Mouse (Mus musculus) liver, embryonic 13.5 days (tissue): ENCODE data around the gene Klhl7. TPM values are rescaled to one million over a fixed set of nuclear protein-coding genes. Genes with fewer than 3 reads are reported as not detected.

Source experiments
- ATAC-seq: fragments of 200-750 bp; cut with Nextera tagmentation; 2 replicates; pipeline ENCODE4 v1.8.0; 2017; ENCODE audit warnings: low read depth, mild to moderate bottlenecking, moderate number of reproducible peaks, moderate library complexity
- DNase-seq: peaks from one replicate; pipeline ENCODE4 v3.0.0; 2022
- H3K27ac ChIP-seq: fragments of 300-500 bp; sonication (generic); 2 replicates; pipeline ENCODE4 v1.5.1; 2015; ENCODE audit warnings: moderate library complexity, mild to moderate bottlenecking, inconsistent platforms
- H3K27me3 ChIP-seq: fragments of 300-500 bp; sonication (generic); 2 replicates; pipeline ENCODE4 v1.6.1; 2015; ENCODE audit warnings: mild to moderate bottlenecking, inconsistent platforms
- H3K36me3 ChIP-seq: fragments of 300-500 bp; sonication (generic); 2 replicates; pipeline ENCODE4 v1.6.1; 2015; ENCODE audit warnings: mild to moderate bottlenecking, inconsistent platforms
- H3K4me1 ChIP-seq: fragments of 300-500 bp; sonication (generic); replicated peaks from 2 replicates; pipeline ENCODE4 v1.6.1; 2015; ENCODE audit warnings: inconsistent platforms
- H3K4me2 ChIP-seq: fragments of 300-500 bp; sonication (generic); 2 replicates; pipeline ENCODE4 v1.6.1; 2015; ENCODE audit warnings: inconsistent platforms, mild to moderate bottlenecking, moderate library complexity
- H3K4me3 ChIP-seq: fragments of 300-500 bp; sonication (generic); replicated peaks from 2 replicates; pipeline ENCODE4 v1.5.1; 2015; ENCODE audit warnings: mild to moderate bottlenecking, inconsistent platforms
- H3K9ac ChIP-seq: fragments of 300-500 bp; sonication (generic); 2 replicates; pipeline ENCODE4 v1.6.1; 2015; ENCODE audit warnings: mild to moderate bottlenecking, inconsistent platforms
- H3K9me3 ChIP-seq: fragments of 300-500 bp; sonication (generic); replicated peaks from 2 replicates; pipeline ENCODE4 v1.6.1; 2016; ENCODE audit warnings: inconsistent platforms
- WGBS: fragments of 180-500 bp; shearing (Covaris S2); methylation state at CpG from one replicate; pipeline ENCODE4 v1.1.7; 2015; ENCODE audit not compliant: insufficient replicate concordance; 5-methylcytosine and 5-hydroxymethylcytosine counted together
- polyA plus RNA-seq: library from polyadenylated mRNA; unstranded; fragments of >200 nt; fragmentation: Nextera tagmentation; extraction: Ambion mirVana; gene quantifications from 2 replicates; pipeline ENCODE4 v1.2.1, GENCODE M21; 2015

The Klhl7 gene
- polyA plus RNA-seq, 1 experiment from 2014 or later: 20.1 TPM

DNA sequence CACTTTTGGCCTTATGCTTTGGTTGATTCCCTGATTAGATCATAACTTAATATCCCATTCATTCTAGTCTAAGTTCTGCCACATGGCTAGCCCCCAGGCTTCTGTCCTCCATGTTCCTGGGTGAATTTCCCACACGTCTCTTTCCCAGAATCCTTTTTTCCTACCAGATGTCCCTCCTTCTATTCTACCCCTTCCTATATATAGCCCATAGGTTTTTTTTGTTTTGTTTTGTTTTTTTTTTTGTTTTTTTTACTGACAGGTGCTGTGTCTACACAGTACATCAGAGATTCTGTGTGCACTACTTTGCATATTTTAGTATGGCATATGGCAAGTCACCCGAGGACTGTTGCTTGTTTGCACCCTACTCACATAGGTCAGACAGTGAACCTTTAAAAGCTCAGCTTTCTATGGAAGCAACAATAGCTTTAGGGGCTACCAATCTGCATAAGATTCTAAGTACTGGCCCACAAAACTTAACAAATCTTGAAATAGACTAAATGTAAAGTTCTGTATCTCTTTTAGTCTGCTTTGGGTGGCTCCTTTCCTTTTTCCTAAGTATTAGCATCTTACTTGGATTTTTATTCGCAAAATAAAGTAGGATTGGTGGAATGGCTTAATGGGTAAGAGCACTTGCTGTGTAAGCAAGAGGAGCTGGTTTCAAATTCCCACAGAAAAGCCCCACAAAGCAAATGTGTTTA, 24.3 kb downstream of the Klhl7 start:
- H3K4me3 ChIP-seq: no peak overlapping the region
- no peaks in the 10 kb centered on the region for H3K9me3 ChIP-seq
- no peaks in the 10 kb centered on the region for H3K27me3 ChIP-seq
- ATAC-seq (no peak), DNase-seq (no peak)
- H3K4me2 ChIP-seq: no peak overlapping the region
- H3K9ac ChIP-seq: no peak overlapping the region
- 0 out of 2 replicates have a peak, but pooled peaks cover 3% of the 10 kb centered on the region for H3K4me1 ChIP-seq
- peaks cover 5% of the 10 kb centered on the region; the same call in 1 of the 2 replicates for H3K36me3 ChIP-seq
- 76% methylated on average over 3 of the region's 3 CpGs for WGBS
- no peak overlapping the region for H3K27ac ChIP-seq

DNA sequence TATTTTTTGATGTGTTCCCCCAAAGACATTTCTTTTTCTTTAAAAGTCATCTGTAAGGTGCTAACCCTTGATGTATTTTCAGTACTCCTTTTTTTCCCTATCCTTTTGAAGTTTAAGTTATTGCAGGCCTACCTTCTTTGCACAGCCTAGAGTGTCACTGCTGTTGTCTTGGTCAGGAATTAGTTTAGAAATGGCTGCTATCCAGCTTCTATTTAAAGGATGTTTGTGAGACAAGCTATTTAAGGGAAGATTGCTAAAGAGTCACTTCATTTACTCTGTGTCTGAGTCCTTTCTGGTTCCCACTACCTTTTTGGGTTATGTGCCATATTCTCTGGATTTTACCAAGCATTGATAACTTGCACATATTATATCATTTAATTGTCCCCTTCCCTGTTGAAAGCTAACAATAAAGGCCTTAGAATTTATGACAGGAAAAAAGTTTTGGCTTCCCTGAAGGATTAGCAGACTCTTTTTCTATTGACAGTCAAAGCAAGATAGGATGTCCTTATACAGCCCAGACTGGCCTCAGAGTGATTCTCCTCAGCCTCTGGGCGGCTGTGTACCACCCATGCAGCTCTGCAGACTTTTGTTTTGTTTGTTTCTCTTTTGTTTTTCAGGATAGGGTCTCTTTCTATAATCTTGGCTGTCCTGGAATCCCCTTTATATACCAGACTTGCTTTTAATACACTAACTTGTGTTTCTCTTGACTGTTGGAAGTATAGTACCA, 25.7 kb downstream of the Klhl7 start:
- H3K4me1 ChIP-seq: 0 out of 2 replicates have a peak, but pooled peaks cover 3% of the 10 kb centered on the region
- no peaks in the 10 kb centered on the region for H3K27me3 ChIP-seq
- H3K9me3 ChIP-seq: no peaks in the 10 kb centered on the region
- ATAC-seq: no peak
- no peak overlapping the region for H3K9ac ChIP-seq
- H3K27ac ChIP-seq: no peak overlapping the region
- no peak overlapping the region for H3K4me3 ChIP-seq
- H3K36me3 ChIP-seq: peaks cover 14% of the 10 kb centered on the region
- H3K4me2 ChIP-seq: no peak overlapping the region
- DNase-seq: no peak
- 83% methylated on average over 1 of the region's 1 CpGs for WGBS

DNA sequence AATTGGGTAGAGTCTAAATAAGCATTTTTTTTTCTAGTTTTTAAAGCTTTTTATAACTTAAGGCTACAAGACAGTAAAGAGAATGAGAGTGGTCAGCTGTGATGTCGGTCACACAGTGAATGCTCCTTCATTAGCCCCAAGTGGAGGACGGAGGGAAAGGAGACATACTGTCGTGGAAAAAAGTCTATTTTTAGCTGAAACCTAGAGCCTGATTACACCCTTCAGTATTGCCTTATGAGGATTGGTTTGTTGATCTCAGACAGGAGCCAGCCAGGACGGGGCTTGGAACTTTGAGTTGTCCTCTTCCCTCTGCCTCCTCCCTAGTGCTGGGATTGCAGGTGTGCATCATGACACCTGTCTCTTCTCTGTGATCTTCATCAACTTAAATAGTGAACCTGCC, 26.6 kb downstream of the Klhl7 start:
- H3K4me2 ChIP-seq: no peak overlapping the region
- no peak for DNase-seq
- ATAC-seq: no peak
- no peak overlapping the region for H3K4me3 ChIP-seq
- H3K4me1 ChIP-seq: 0 out of 2 replicates have a peak, but pooled peaks cover 3% of the 10 kb centered on the region
- no peak overlapping the region for H3K27ac ChIP-seq
- no peak overlapping the region for H3K9ac ChIP-seq
- WGBS: 71% methylated on average over 4 of the region's 4 CpGs
- no peaks in the 10 kb centered on the region for H3K27me3 ChIP-seq
- H3K36me3 ChIP-seq: peaks cover 14% of the 10 kb centered on the region
- H3K9me3 ChIP-seq: no peaks in the 10 kb centered on the region

DNA sequence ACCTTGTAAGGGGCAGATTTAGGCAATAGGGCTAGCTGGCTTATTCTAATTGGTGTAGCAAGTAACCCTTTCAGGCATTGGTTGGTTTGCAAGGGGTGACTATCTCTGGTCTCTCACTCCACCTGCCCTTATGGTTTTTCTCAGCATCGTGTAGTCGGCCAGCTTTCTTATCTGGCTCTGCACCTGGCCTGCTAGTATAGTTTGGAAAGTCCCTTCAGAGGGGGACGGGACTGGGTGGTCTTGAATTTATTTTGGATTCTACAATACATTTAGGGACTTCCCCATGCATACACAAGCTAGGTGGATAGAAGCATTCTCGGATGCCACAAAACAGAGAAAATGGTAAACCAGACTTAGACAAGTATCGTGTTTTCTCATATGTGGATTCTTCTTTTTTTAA, 46.6 kb downstream of the Klhl7 start:
- DNase-seq: no peak

DNA sequence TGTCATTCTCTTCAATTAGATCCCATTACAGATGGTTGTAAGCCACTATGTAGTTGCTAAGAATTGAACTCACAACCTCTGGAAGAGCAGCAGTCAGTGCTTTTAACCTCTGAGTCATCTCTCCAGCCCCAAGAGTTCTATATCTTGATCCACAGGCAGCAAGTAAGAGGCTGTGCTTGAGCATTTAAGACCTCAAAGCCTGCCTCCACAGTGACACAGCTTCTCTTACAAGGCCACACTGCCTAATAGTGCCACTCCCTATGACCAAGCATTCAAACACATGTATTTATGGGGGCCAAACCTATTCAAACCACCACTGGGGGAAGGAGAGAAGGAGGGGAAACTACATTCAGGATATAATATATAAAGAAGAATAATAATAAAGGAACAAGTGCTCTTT, 51.8 kb downstream of the Klhl7 start:
- Histone ChIP-seq H3K27ac (peak overlapping the region; percentile 60), H3K4me2 (no peak overlapping the region), H3K36me3 (peaks cover 47% of the 10 kb centered on the region), H3K27me3 (no peaks in the 10 kb centered on the region), H3K9ac (no peak overlapping the region), H3K4me3 (no peak overlapping the region), H3K9me3 (no peaks in the 10 kb centered on the region), H3K4me1 (0 out of 2 replicates have a peak, but pooled peaks cover 5% of the 10 kb centered on the region)
- ATAC-seq (peak; percentile 96), DNase-seq (peak; percentile 38)

More for the DNA sequence above, 46.6 kb downstream of the Klhl7 start:
- H3K36me3 ChIP-seq: peaks cover 68% of the 10 kb centered on the region
- no peaks in the 10 kb centered on the region for H3K4me1 ChIP-seq
- ATAC-seq: no peak
- no peak overlapping the region for H3K9ac ChIP-seq
- H3K4me3 ChIP-seq: no peak overlapping the region
- 53% methylated on average over 5 of the region's 5 CpGs for WGBS
- H3K4me2 ChIP-seq: no peak overlapping the region
- no peaks in the 10 kb centered on the region for H3K9me3 ChIP-seq
- H3K27ac ChIP-seq: no peak overlapping the region
- no peaks in the 10 kb centered on the region for H3K27me3 ChIP-seq

DNA sequence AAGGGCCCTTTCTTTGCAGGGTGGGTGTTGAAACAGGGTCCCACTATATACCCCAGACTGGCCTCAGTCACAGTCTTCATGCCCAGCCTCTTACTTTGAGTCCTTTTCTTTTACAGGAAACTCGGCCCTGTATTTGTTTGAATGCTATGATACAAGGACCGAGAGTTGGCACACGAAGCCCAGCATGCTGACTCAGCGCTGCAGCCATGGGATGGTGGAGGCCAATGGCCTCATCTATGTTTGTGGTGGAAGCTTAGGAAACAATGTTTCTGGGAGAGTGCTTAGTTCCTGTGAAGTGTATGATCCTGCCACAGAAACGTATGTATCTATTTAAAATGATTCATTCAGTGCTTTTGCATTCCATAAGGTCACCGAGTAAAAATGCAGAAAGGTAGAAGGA, 56.4 kb downstream of the Klhl7 start:
- 87% methylated on average over 6 of the region's 6 CpGs for WGBS
- H3K27ac ChIP-seq: no peak overlapping the region
- H3K4me2 ChIP-seq: no peak overlapping the region
- ATAC-seq (no peak), DNase-seq (no peak)
- H3K9me3 ChIP-seq: no peaks in the 10 kb centered on the region
- H3K9ac ChIP-seq: no peak overlapping the region
- 0 out of 2 replicates have a peak, but pooled peaks cover 5% of the 10 kb centered on the region for H3K4me1 ChIP-seq
- H3K4me3 ChIP-seq: no peak overlapping the region
- H3K27me3 ChIP-seq: no peaks in the 10 kb centered on the region
- H3K36me3 ChIP-seq: peaks cover 40% of the 10 kb centered on the region

DNA sequence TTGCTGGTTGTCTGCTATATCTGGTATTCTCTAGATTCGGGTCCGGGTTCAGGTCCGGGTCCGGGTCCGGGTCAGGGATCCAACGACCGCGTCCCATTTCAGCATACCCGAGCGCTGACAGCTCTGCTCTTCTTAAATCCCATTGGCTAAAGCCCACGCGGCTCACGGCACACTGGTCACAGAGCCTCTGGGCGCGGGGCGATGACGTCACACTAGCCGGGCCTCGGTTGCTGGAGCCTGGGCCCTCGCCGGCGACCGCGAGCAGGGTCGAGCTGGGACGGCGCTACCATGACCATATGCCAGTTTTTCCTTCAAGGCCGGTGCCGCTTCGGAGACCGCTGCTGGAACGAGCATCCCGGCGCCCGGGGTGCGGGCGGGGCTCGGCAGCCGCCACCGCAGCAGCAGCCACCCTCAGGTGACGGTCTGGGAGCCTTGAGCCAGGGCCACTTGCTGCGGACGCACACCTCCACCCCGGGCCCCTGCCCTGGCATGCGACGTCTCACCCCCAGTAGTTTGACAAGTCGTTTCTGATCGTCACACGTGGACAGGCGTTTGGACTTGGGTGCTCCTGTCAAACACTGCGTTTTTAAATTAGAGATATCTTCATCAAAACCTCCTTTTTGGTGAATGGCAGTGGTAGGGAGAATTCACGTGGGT, 64.5 kb downstream of the Klhl7 start, which contains the start of gene Nupl2:
Gene Nupl2 (plus strand): TSS at position 175 of the 657 bp plus-strand sequence.
- ATAC-seq (peak; percentile 97), DNase-seq (peak; percentile 89)
- H3K4me1 ChIP-seq: peaks cover 15% of the 10 kb centered on the region
- WGBS: 0% methylated on average over 52 of the region's 52 CpGs
- no peaks in the 10 kb centered on the region for H3K27me3 ChIP-seq
- H3K4me3 ChIP-seq: peak within 1 kb of the TSS; percentile 79
- peak within 1 kb of the TSS; percentile 85 for H3K9ac ChIP-seq
- H3K27ac ChIP-seq: peak within 1 kb of the TSS; percentile 58
- peak within 1 kb of the TSS; percentile 80 for H3K4me2 ChIP-seq
- no peaks in the 10 kb centered on the region for H3K9me3 ChIP-seq
- peaks cover 13% of the 10 kb centered on the region for H3K36me3 ChIP-seq

DNA sequence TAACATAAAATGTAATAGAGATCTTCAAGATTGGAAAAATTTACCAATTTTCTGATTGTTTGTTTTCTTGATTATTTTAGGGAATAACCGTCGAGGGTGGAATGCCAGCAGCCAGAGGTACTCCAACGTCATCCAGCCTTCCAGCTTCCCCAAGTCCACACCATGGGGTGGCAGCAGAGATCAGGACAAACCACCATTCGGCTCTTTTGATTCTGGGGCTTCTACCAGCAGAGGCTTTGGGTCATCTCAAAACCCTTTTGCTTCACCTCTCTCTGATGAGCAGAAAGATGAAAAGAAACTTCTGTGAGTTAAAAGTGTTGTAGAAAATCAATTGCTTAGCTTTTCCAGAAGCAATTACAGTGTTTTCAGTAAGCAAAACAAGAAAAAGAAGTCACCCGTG, 66.9 kb downstream of the Klhl7 start:
- WGBS: 61% methylated on average over 5 of the region's 5 CpGs
- Histone ChIP-seq H3K4me1 (peaks cover 15% of the 10 kb centered on the region), H3K27ac (no peak overlapping the region), H3K9ac (no peak overlapping the region), H3K36me3 (peaks cover 24% of the 10 kb centered on the region), H3K9me3 (no peaks in the 10 kb centered on the region), H3K4me2 (no peak overlapping the region), H3K4me3 (no peak overlapping the region), H3K27me3 (no peaks in the 10 kb centered on the region)
- ATAC-seq: no peak
- DNase-seq: no peak

DNA sequence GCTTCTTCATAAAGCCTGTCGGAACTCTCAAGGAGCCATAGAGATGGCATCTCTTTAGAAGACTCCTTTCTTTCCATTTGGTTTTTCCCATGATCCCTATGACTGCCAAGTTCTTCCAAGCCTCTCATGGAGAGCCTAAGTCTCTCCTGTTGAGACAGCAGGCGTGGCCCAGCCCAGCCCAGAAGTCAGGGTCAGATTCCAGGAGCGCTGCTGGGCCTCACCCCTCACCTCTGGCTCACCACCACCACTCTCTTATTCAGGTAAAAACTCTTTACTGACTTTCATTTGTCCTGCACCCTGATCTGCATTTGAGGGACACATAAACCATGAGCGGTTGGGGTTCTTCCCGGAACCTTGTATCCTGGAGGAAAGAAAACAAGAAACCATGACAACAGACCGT, 69.5 kb downstream of the Klhl7 start:
- Histone ChIP-seq H3K4me3 (no peak overlapping the region), H3K9ac (no peak overlapping the region), H3K27ac (no peak overlapping the region), H3K27me3 (no peaks in the 10 kb centered on the region), H3K4me2 (no peak overlapping the region), H3K4me1 (peaks cover 11% of the 10 kb centered on the region), H3K9me3 (no peaks in the 10 kb centered on the region), H3K36me3 (peaks cover 33% of the 10 kb centered on the region)
- DNase-seq: no peak
- no peak for ATAC-seq
- 84% methylated on average over 6 of the region's 6 CpGs for WGBS

DNA sequence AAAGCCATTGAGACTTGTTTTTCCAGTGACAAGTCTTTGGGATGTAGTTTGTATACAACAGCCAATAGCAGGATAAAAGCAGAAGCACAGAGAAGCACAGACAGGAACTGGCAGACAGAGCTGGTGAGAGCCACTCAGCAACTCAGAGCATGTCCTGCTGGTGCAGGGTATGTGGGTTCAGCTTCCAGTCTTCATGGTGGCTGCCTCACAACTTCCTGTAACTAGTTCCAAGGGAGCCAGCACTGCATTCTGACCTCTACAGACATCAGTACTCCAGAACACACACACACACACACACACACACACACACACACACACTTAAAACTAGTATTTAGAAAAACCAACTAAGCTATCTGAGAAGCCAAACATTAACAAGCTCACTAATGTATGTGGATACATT, 71.7 kb downstream of the Klhl7 start:
- H3K4me3 ChIP-seq: no peak overlapping the region
- ATAC-seq (no peak), DNase-seq (no peak)
- H3K4me2 ChIP-seq: no peak overlapping the region
- no peak overlapping the region for H3K9ac ChIP-seq
- no peaks in the 10 kb centered on the region for H3K27me3 ChIP-seq
- no peaks in the 10 kb centered on the region for H3K9me3 ChIP-seq
- H3K4me1 ChIP-seq: no peaks in the 10 kb centered on the region
- H3K36me3 ChIP-seq: peaks cover 37% of the 10 kb centered on the region
- H3K27ac ChIP-seq: no peak overlapping the region

DNA sequence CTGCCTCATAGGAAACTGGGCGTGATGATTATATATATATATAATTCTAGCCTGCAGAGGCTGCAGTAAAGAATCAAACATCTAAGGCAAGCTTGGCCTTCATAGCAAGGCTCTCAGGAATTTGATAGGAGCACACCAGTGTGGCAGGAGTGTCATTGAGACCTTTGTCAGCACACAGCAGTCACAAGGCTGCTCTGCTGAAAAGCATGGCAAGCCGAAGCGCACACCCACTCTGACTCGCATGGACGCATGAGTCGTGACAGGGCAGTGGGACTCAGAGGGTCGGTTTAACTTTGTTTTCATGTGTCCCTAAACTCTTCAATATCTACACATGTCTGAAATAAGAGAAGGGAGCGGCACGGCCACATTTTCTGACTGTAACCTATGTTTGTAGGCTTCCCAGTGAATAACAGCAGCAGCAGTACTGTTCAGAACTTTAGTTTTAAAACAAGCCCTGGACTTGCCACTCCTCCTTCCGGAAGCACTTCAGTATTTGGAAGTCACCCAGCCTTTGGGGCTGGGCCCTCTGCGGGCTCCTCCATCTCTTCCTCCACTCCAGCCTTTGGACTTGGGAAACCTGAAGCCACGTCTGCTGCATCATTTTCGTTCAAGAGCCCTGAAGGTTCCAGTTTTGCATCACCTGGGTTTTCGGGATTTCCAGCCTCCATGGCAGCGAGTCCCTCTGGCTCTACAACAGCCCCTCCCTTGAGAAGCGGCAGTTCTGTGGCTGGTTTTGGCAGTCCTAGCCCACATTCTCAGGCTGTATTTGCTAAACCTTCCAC, 81.3 kb downstream of the Klhl7 start:
- Histone ChIP-seq H3K4me3 (no peak overlapping the region), H3K27me3 (no peaks in the 10 kb centered on the region), H3K9ac (no peak overlapping the region), H3K4me2 (no peak overlapping the region), H3K36me3 (peaks cover 59% of the 10 kb centered on the region), H3K4me1 (no peaks in the 10 kb centered on the region), H3K27ac (no peak overlapping the region), H3K9me3 (no peaks in the 10 kb centered on the region)
- ATAC-seq (no peak), DNase-seq (no peak)
- 84% methylated on average over 16 of the region's 16 CpGs for WGBS
